Mouse (Mus musculus): Measurements from ENCODE around the gene Ppp1r18. TPM values are rescaled to one million over a fixed set of nuclear protein-coding genes. Genes with fewer than 3 reads are reported as not detected.

Ppp1r18 gene
- 11.1 and 11.4 TPM in 2 replicates for polyA plus RNA-seq (2012; rRNA removed)

DNA sequence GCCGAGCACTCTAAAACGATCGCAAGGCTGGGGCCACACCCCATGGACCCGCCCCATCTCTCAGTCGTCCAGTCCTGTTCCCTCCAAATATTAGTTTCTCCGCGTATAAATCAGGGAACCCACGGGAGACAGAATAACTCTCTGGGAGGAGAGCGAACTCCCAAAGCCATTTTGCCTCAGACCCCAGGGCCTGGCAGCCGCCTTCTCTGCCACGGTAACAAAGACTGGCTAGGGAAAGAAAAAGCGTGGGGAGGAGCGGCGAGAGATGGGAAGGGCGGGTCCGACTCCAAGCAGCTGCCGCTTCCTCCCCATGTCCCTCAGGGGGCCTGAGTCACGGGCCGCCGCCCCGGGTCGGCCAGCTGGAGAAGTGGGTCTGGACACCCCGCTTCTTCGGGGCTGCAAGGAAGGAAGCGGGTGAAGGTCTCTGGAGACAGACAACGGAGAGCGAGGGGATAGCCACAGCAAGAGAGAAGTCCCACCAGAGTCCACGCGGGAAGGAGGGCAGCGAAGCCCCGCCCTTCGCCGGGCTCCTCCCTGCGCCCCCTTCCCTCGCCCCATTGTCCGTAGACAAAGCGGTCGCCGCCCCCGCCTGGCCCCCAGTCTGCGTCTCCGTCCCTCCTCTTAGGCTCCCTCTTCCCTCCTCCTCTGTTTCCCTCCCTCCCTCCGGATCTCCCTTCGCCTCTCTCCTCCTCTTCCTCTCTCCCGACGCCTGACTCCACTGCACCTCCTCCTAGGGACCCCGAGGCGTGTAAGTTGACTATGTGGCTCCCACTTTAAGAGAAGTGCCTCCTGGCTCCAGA lies at the start of gene Ppp1r18:
Gene Ppp1r18 (plus strand): TSS at position 113 of the 800 bp plus-strand sequence.
- peak within 1 kb of the TSS; percentile 60 for H3K27ac ChIP-seq (ENCODE audit: insufficient read depth, low read length)
- peaks cover 3% of the 10 kb centered on the region; the same call in 1 of the 2 replicates for H3K4me1 ChIP-seq (ENCODE audit: control insufficient read depth, insufficient read depth, low read length)
- TF ChIP-seq POLR2A (IDR thresholded peaks at IDR 0.05; ENCODE audit: extremely low read depth, insufficient read depth, low read length) = peak; percentile 24; the same call in 1 of the 2 replicates
- no peak for TF ChIP-seq CTCF (IDR thresholded peaks at IDR 0.05; ENCODE audit: extremely low read depth, insufficient read depth, low read length)
- H3K4me3 ChIP-seq (ENCODE audit: insufficient read depth, low read length) = peak within 1 kb of the TSS; percentile 77

DNA sequence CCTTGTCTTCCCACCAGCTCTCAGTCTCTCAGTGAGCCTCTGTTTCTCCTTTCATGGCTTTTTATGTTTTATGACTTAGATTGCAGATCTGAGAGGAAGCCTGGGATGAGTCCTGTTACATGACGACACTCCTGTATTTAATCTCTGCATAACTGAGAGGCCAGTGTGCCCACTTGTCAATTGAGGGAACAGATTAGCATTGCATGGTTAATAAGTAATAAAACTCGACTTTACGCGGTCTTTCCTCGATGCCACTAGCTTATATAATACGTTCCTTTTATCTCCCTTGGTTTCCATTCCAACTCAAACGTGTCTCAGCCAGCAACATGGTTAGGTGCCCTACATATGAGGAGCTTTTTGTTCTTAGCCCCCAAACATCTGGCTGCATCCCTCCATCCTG lies 49.6 kb upstream of the Ppp1r18 start:
- no peaks in the 10 kb centered on the region for H3K4me1 ChIP-seq (ENCODE audit: control insufficient read depth, insufficient read depth, low read length)
- TF ChIP-seq CTCF (IDR thresholded peaks at IDR 0.05; ENCODE audit: extremely low read depth, insufficient read depth, low read length) = no peak
- TF ChIP-seq POLR2A (IDR thresholded peaks at IDR 0.05; ENCODE audit: extremely low read depth, insufficient read depth, low read length) = no peak
- H3K4me3 ChIP-seq (ENCODE audit: insufficient read depth, low read length) = no peak overlapping the region

DNA sequence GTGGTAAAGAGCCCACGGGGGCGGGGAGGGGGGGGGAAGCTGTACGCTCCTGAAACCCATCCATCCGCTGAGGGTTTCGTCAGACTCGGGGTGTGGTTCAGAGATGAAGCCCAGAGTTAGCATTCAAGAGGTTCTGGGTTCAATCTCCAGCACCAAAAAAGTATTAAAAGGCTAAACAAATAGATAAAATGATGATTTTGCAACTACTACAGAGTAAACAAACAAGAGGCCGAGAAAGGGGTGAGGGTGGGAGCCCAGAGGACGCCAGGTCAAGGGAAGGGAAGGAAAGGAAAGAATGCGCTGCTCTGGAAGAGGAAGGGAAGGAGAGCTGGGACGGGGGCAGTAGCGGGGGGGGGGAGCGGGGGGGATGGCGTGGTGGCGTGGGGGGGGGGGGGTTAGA lies 48.7 kb upstream of the Ppp1r18 start:
- H3K4me1 ChIP-seq (ENCODE audit: control insufficient read depth, insufficient read depth, low read length) = no peaks in the 10 kb centered on the region
- TF ChIP-seq CTCF (IDR thresholded peaks at IDR 0.05; ENCODE audit: extremely low read depth, insufficient read depth, low read length) = no peak
- TF ChIP-seq POLR2A (IDR thresholded peaks at IDR 0.05; ENCODE audit: extremely low read depth, insufficient read depth, low read length) = no peak
- H3K4me3 ChIP-seq (ENCODE audit: insufficient read depth, low read length) = no peak overlapping the region
- no peak overlapping the region for H3K27ac ChIP-seq (ENCODE audit: insufficient read depth, low read length)

More for the DNA sequence above, 49.6 kb upstream of the Ppp1r18 start:
- H3K27ac ChIP-seq (ENCODE audit: insufficient read depth, low read length) = no peak overlapping the region

DNA sequence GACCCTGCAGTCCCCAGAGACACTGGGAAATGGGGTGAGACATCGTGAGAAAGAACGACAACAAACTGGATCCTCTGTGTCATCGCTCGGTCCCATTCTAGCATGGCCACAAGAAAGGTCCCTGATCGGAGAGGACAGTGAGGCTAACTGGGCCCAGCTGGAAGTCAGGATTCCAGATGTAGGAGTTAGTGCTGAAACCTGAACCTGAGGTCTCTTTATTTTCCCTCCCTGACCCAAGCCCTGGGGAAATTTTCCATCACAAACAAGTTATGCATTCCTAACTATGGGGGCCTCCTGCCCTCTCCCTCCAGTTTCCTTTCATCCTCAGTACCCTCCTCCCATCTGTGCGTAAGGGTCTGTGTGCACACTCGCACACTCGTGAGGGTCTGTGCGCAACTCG lies 48.2 kb upstream of the Ppp1r18 start:
- Histone ChIP-seq H3K4me1 (ENCODE audit: control insufficient read depth, insufficient read depth, low read length) (no peaks in the 10 kb centered on the region), H3K4me3 (ENCODE audit: insufficient read depth, low read length) (no peak overlapping the region), H3K27ac (ENCODE audit: insufficient read depth, low read length) (no peak overlapping the region)
- TF ChIP-seq CTCF (IDR thresholded peaks at IDR 0.05; ENCODE audit: extremely low read depth, insufficient read depth, low read length) (no peak), POLR2A (IDR thresholded peaks at IDR 0.05; ENCODE audit: extremely low read depth, insufficient read depth, low read length) (no peak)

DNA sequence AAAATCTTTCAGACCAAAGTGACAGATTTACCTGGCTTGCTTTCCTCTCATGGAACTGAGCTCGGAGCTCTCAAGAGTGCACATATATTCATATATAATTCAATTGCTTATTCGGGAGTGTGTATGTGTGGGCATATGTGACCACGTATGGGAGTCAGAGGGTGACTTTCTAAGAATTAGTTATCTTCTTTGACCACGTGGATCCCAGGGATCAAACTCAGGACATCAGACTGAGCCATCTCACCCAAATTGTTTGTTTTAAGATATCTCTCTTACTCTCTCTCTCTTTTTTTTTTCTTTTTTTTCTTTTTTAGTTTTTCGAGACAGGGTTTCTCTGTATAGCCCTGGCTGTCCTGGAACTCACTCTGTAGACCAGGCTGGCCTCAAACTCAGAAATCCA lies 45.3 kb upstream of the Ppp1r18 start:
- Histone ChIP-seq H3K4me3 (ENCODE audit: insufficient read depth, low read length) (no peak overlapping the region), H3K27ac (ENCODE audit: insufficient read depth, low read length) (no peak overlapping the region), H3K4me1 (ENCODE audit: control insufficient read depth, insufficient read depth, low read length) (no peaks in the 10 kb centered on the region)
- TF ChIP-seq POLR2A (IDR thresholded peaks at IDR 0.05; ENCODE audit: extremely low read depth, insufficient read depth, low read length) (no peak), CTCF (IDR thresholded peaks at IDR 0.05; ENCODE audit: extremely low read depth, insufficient read depth, low read length) (no peak)

DNA sequence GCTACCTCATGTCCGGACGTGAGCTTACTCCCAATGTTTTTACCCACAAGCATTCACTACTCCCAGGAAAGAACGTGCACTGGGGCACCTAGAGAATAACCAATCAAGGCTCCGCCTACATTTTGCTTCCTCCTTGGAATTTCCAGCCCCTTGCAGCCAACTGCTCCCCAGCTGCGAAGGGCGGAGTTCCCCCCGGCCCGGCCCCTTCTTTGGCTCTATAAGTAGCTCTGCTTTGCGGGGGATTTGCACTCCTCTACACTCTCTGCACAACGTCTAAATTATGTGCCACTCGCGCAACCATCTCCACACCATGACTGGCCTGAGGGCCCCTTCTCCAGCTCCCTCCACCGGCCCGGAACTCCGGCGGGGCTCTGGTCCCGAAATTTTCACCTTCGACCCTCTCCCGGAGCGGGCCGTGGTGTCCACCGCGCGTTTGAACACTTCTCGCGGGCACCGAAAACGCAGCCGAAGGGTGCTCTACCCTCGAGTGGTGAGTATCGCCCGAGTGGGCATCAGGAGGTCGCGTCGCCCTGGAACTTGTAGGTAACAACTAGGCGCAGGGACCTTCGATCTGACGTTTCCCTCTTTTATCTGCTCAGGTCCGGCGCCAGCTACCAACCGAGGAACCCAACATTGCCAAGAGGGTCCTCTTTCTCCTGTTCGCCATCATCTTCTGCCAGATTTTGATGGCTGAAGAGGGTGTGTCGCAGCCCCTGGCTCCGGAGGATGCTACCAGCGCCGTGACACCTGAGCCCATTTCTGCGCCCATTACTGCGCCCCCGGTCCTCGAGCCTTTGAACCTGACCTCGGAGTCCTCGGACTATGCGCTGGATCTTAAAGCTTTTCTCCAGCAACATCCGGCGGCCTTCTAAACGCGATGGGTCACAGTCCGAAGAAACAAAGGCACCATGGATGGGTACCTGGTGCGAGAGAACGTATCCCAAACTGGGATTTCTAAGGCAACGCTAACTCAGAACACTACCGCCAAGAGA lies 43.7 kb upstream of the Ppp1r18 start, which contains the start of gene Ier3:
Gene Ier3 (plus strand): TSS at position 246 of the 992 bp plus-strand sequence.
- Histone ChIP-seq H3K27ac (ENCODE audit: insufficient read depth, low read length) (peak within 1 kb of the TSS; percentile 7; the same call in 1 of the 2 replicates), H3K4me1 (ENCODE audit: control insufficient read depth, insufficient read depth, low read length) (no peaks in the 10 kb centered on the region), H3K4me3 (ENCODE audit: insufficient read depth, low read length) (peak within 1 kb of the TSS; percentile 71)
- no peak for TF ChIP-seq CTCF (IDR thresholded peaks at IDR 0.05; ENCODE audit: extremely low read depth, insufficient read depth, low read length)
- peak; percentile 89 for TF ChIP-seq POLR2A (IDR thresholded peaks at IDR 0.05; ENCODE audit: extremely low read depth, insufficient read depth, low read length)

DNA sequence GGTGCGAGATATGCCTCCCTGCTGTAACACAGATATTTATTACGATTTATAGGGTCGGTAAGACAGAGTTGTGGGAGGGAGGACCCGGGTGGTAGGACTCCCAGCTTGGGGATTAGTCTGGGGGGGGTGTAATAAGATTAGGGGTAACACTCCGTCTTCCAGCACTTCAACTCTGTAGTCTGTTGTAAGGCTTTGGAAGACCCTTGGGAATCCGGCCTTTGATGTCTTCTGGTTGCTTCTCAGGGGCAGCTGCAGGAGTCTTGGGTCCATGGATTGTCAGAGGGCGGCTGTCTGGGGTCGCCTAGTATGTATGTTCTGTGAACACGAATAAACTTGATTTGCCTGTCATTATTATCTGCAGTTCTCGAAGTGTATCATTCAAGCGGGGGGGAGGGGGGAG lies 42.8 kb upstream of the Ppp1r18 start:
- Histone ChIP-seq H3K27ac (ENCODE audit: insufficient read depth, low read length) (peak overlapping the region; percentile 7; the same call in 1 of the 2 replicates), H3K4me1 (ENCODE audit: control insufficient read depth, insufficient read depth, low read length) (no peaks in the 10 kb centered on the region), H3K4me3 (ENCODE audit: insufficient read depth, low read length) (peak overlapping the region; percentile 71)
- TF ChIP-seq CTCF (IDR thresholded peaks at IDR 0.05; ENCODE audit: extremely low read depth, insufficient read depth, low read length) (no peak), POLR2A (IDR thresholded peaks at IDR 0.05; ENCODE audit: extremely low read depth, insufficient read depth, low read length) (no peak)

DNA sequence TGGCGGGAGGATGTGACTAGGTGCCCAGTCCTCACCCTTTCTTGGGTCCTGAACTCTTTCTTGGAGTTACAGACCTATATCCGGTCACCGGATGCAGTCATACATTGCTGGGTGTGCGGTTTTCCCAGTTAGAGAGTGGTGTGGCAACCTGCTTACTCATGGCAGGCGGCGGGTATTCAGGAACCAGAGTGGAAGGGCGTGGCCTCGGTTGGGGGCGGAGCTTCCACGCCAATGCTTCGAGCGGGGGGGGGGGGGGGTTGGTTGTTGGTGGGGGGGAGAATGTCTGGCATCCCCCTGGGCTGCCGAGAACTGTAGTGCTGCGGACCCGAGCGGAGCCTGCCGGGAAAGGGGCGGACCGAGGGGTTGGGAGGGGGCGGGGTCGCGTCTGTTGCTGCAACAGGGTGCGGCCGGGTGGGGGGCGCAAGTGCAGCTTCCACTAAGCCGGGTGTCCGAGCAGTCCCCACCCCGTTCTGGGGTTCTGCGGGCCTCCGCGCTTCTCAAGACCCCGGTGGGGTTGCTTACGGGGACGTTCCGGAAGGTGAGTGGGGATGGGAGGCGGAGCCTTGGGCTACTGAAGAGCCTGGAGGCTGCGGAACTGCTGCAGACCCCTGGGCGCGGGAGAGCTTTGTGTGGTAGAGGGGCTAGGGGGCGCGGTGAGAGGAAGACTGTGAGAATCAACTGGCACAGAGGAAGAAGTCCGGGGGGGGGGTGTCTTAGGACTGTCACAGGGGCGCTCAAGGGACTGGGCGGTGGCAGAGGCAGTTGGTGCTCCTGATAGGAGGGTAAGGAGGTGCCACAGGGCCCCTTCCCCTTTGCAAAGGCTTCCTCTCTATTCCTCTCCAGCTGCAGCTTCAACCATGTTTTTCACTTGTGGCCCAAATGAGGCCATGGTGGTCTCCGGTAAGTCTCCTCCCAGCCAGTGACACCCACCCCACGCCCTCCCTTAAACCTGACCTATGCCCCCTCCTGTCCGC lies 42.1 kb upstream of the Ppp1r18 start, which contains the start of gene Flot1:
Gene Flot1 (plus strand): TSS at position 267 of the 974 bp plus-strand sequence.
- Histone ChIP-seq H3K4me3 (ENCODE audit: insufficient read depth, low read length) (peak within 1 kb of the TSS; percentile 71), H3K27ac (ENCODE audit: insufficient read depth, low read length) (peak within 1 kb of the TSS; percentile 54), H3K4me1 (ENCODE audit: control insufficient read depth, insufficient read depth, low read length) (no peaks in the 10 kb centered on the region)
- TF ChIP-seq CTCF (IDR thresholded peaks at IDR 0.05; ENCODE audit: extremely low read depth, insufficient read depth, low read length) (no peak), POLR2A (IDR thresholded peaks at IDR 0.05; ENCODE audit: extremely low read depth, insufficient read depth, low read length) (peak; percentile 64; the same call in 1 of the 2 replicates)

Measured in cortical plate, adult 2 months (tissue).